Mouse (Mus musculus): ENCODE results near the gene Akap13. TPM values are rescaled to one million over a fixed set of nuclear protein-coding genes. Genes with fewer than 3 reads are reported as not detected.

Gene Akap13
- total RNA-seq, 1 experiment, result 24.6 TPM

DNA sequence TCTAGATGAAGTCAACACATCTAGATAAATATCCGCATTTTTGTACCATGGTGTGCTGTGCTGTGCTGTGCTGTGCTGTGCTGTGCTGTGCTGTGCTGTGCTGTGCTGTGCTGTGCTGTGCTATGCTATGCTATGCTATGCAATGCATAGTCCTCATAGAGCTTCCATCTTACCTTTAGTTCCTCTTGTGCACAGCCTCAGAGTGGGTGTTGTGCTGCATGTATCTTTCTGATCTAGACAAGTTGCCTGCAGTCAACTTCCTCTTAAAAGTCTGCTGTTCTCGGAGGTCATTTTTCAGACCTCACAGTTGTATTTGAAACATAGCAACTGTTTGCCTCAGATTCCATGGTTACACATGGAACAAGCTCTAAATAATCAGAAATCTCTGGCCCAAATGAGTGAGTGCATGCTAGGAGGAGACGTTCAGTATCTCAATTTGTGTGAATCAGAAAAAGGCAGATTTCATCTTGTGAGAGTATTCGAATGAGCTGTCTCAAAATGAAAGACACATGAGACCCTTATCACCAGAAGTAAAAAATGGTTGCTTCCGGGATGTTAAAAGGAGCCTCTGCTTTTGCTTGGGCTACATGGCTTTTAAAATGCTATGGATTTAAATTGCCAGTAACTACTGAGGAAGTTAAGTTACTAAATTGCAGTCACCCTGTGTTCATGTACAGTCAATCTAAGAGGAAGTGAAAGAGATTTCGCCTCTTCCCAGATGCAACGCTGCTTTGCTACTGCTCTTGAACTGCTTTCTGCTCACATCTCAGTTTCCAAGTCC, 230.9 kb downstream of the Akap13 start:
- TF ChIP-seq CHD2 (IDR thresholded peaks at IDR 0.05; ENCODE audit: low read depth, low read length), result no peak
- TF ChIP-seq ZNF384 (IDR thresholded peaks at IDR 0.05; ENCODE audit: low read depth, low read length), result no peak
- TF ChIP-seq MAFK (IDR thresholded peaks at IDR 0.05; ENCODE audit: insufficient read depth, low read depth, low read length), result no peak
- no peak for TF ChIP-seq ZC3H11A (IDR thresholded peaks at IDR 0.05; ENCODE audit: borderline replicate concordance, low read depth, low read length)
- TF ChIP-seq HCFC1 (IDR thresholded peaks at IDR 0.05; ENCODE audit: borderline replicate concordance, insufficient read depth, low read length), result no peak
- Histone ChIP-seq H3K36me3 (ENCODE audit: control insufficient read depth, insufficient read depth, low read length, poor library complexity, severe bottlenecking) (no peaks in the 10 kb centered on the region), H3K4me1 (ENCODE audit: control insufficient read depth in 2 of 2, insufficient read depth in 2 of 2, low read length in 2 of 2, poor library complexity in 1 of 2) (no peaks in the 10 kb centered on the region), H3K9me3 (ENCODE audit: control insufficient read depth, insufficient read depth, low read depth, low read length) (no peaks in the 10 kb centered on the region), H3K9ac (ENCODE audit: insufficient read depth, low read depth, low read length, poor library complexity, severe bottlenecking) (no peak overlapping the region), H3K27ac (ENCODE audit: insufficient read depth, low read depth, low read length, poor library complexity, severe bottlenecking) (no peak overlapping the region), H3K4me3 (ENCODE audit: insufficient read depth in 1 of 2, low read depth in 1 of 2, low read length in 2 of 2, poor library complexity in 1 of 2, severe bottlenecking in 1 of 2) (no peak overlapping the region)
- in situ Hi-C loops (cut with MboI; ENCODE audit: low sequenced_read_pairs in 2 of 2, unreplicated experiment in 2 of 2), result no loop called here
- DNase-seq (ENCODE audit: low read depth, low spot score), result no peak

DNA sequence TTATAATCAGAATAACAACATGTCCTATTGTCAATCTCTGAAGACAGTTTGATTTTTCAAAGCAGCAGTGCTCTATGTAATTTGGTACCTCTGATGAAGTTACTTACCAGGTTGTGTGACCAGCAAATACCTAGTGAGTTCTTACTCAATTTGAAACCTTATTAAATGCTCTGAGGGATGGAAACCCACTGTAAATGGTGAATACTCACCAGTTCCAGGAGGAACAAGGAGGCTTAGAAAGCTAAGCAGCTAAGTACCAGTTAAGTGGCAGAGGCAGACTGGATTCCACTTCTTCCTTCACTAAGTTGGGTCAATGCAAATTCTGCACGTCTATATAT, 231.5 kb downstream of the Akap13 start:
- H3K4me1 ChIP-seq (ENCODE audit: control insufficient read depth in 2 of 2, insufficient read depth in 2 of 2, low read length in 2 of 2, poor library complexity in 1 of 2), result no peaks in the 10 kb centered on the region
- H3K4me3 ChIP-seq (ENCODE audit: insufficient read depth in 1 of 2, low read depth in 1 of 2, low read length in 2 of 2, poor library complexity in 1 of 2, severe bottlenecking in 1 of 2), result no peak overlapping the region
- no peaks in the 10 kb centered on the region for H3K9me3 ChIP-seq (ENCODE audit: control insufficient read depth, insufficient read depth, low read depth, low read length)
- TF ChIP-seq ZC3H11A (IDR thresholded peaks at IDR 0.05; ENCODE audit: borderline replicate concordance, low read depth, low read length) (no peak), HCFC1 (IDR thresholded peaks at IDR 0.05; ENCODE audit: borderline replicate concordance, insufficient read depth, low read length) (no peak), MAFK (IDR thresholded peaks at IDR 0.05; ENCODE audit: insufficient read depth, low read depth, low read length) (no peak), CHD2 (IDR thresholded peaks at IDR 0.05; ENCODE audit: low read depth, low read length) (no peak), ZNF384 (IDR thresholded peaks at IDR 0.05; ENCODE audit: low read depth, low read length) (no peak)
- DNase-seq (ENCODE audit: low read depth, low spot score), result no peak
- no peaks in the 10 kb centered on the region for H3K36me3 ChIP-seq (ENCODE audit: control insufficient read depth, insufficient read depth, low read length, poor library complexity, severe bottlenecking)
- H3K9ac ChIP-seq (ENCODE audit: insufficient read depth, low read depth, low read length, poor library complexity, severe bottlenecking), result no peak overlapping the region
- in situ Hi-C loops (cut with MboI; ENCODE audit: low sequenced_read_pairs in 2 of 2, unreplicated experiment in 2 of 2), result no loop called here
- H3K27ac ChIP-seq (ENCODE audit: insufficient read depth, low read depth, low read length, poor library complexity, severe bottlenecking), result no peak overlapping the region

DNA sequence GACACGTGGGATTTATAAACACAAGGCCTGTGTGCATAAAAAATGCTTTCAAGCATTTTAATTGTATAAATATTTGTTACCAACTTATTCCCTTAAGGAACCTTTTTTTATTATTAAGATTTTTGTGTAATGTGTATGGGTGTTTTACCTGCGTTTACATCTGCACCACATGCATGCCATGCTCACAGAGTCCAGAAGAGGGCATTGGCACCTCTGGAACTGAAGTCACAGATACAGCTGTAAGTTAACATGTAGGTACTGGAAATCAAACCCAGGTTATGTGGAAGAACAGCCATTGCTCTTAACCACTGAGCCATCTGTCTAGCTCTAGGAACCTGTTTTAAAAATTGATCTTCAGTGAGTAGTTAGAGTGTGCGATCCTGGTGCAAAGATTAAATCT, 232.8 kb downstream of the Akap13 start:
- no peak overlapping the region for H3K4me3 ChIP-seq (ENCODE audit: insufficient read depth in 1 of 2, low read depth in 1 of 2, low read length in 2 of 2, poor library complexity in 1 of 2, severe bottlenecking in 1 of 2)
- H3K36me3 ChIP-seq (ENCODE audit: control insufficient read depth, insufficient read depth, low read length, poor library complexity, severe bottlenecking), result no peaks in the 10 kb centered on the region
- no peaks in the 10 kb centered on the region for H3K9me3 ChIP-seq (ENCODE audit: control insufficient read depth, insufficient read depth, low read depth, low read length)
- no peaks in the 10 kb centered on the region for H3K4me1 ChIP-seq (ENCODE audit: control insufficient read depth in 2 of 2, insufficient read depth in 2 of 2, low read length in 2 of 2, poor library complexity in 1 of 2)
- no peak overlapping the region for H3K9ac ChIP-seq (ENCODE audit: insufficient read depth, low read depth, low read length, poor library complexity, severe bottlenecking)
- in situ Hi-C loops (cut with MboI; ENCODE audit: low sequenced_read_pairs in 2 of 2, unreplicated experiment in 2 of 2), result no loop called here
- no peak for TF ChIP-seq ZC3H11A (IDR thresholded peaks at IDR 0.05; ENCODE audit: borderline replicate concordance, low read depth, low read length)
- no peak for TF ChIP-seq ZNF384 (IDR thresholded peaks at IDR 0.05; ENCODE audit: low read depth, low read length)
- no peak for TF ChIP-seq MAFK (IDR thresholded peaks at IDR 0.05; ENCODE audit: insufficient read depth, low read depth, low read length)
- TF ChIP-seq HCFC1 (IDR thresholded peaks at IDR 0.05; ENCODE audit: borderline replicate concordance, insufficient read depth, low read length), result no peak
- no peak for TF ChIP-seq CHD2 (IDR thresholded peaks at IDR 0.05; ENCODE audit: low read depth, low read length)
- DNase-seq (ENCODE audit: low read depth, low spot score), result no peak
- H3K27ac ChIP-seq (ENCODE audit: insufficient read depth, low read depth, low read length, poor library complexity, severe bottlenecking), result no peak overlapping the region

DNA sequence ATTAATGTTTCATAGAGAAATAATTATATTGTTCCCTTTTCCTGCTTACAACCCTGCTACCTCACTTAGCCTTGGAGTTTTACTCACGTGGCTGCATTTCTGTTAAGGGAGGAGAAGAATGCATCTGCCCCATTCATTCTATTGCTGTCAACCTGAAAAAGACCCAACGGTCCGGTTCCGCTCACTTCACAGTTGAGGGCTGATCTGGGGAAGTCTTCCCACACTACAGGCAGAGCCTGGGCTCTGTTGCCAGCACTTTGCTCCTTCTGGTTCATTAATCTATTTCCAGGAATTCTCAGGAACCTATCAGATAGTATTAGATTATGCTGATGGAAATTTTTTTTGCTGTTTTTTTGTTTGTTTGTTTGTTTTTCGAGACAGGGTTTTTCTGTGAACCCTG, 239.4 kb downstream of the Akap13 start:
- H3K4me1 ChIP-seq (ENCODE audit: control insufficient read depth in 2 of 2, insufficient read depth in 2 of 2, low read length in 2 of 2, poor library complexity in 1 of 2), result no peaks in the 10 kb centered on the region
- no peak overlapping the region for H3K9ac ChIP-seq (ENCODE audit: insufficient read depth, low read depth, low read length, poor library complexity, severe bottlenecking)
- no peak for DNase-seq (ENCODE audit: low read depth, low spot score)
- no peaks in the 10 kb centered on the region for H3K9me3 ChIP-seq (ENCODE audit: control insufficient read depth, insufficient read depth, low read depth, low read length)
- peaks cover 3% of the 10 kb centered on the region; the same call in 1 of the 2 replicates for H3K36me3 ChIP-seq (ENCODE audit: control insufficient read depth, insufficient read depth, low read length, poor library complexity, severe bottlenecking)
- H3K27ac ChIP-seq (ENCODE audit: insufficient read depth, low read depth, low read length, poor library complexity, severe bottlenecking), result no peak overlapping the region
- H3K4me3 ChIP-seq (ENCODE audit: insufficient read depth in 1 of 2, low read depth in 1 of 2, low read length in 2 of 2, poor library complexity in 1 of 2, severe bottlenecking in 1 of 2), result no peak overlapping the region
- in situ Hi-C loops (cut with MboI; ENCODE audit: low sequenced_read_pairs in 2 of 2, unreplicated experiment in 2 of 2), result no loop called here
- TF ChIP-seq ZC3H11A (IDR thresholded peaks at IDR 0.05; ENCODE audit: borderline replicate concordance, low read depth, low read length) (no peak), MAFK (IDR thresholded peaks at IDR 0.05; ENCODE audit: insufficient read depth, low read depth, low read length) (no peak), HCFC1 (IDR thresholded peaks at IDR 0.05; ENCODE audit: borderline replicate concordance, insufficient read depth, low read length) (no peak), CHD2 (IDR thresholded peaks at IDR 0.05; ENCODE audit: low read depth, low read length) (no peak), ZNF384 (IDR thresholded peaks at IDR 0.05; ENCODE audit: low read depth, low read length) (no peak)
